Mouse (Mus musculus) left cerebral cortex, adult 8-10 months (tissue): ENCODE measurements around the gene Btbd16. TPM values are rescaled to one million over a fixed set of nuclear protein-coding genes. Genes with fewer than 3 reads are reported as not detected.
A peak's percentile ranks its signal among the peaks of the same experiment; 100 is the strongest.

Source experiments
- DNase-seq, 2 experiments: peaks; one replicate each; pipeline ENCODE4 v3.0.0; 2022; ENCODE audit warnings: low spot score in 2 of 2
- total RNA-seq, 4 experiments: library from RNA; stranded (reverse); gene quantifications; 2 replicates each; pipeline ENCODE4 v1.2.4; 2022

Gene Btbd16
- under 1 TPM in 3 of 4 experiments, not detected in 1; 0.16 to 0.49 (median 0.41) TPM for total RNA-seq

- no peak for DNase-seq
Measured at GRCm38 (mm10) chr7:130773914-130774630, at the start of gene Btbd16. TSS of gene Btbd16 (plus strand) at chr7:130774069.

- DNase-seq = no peak
Measured at GRCm38 (mm10) chr7:130726185-130726584, 47.7 kb upstream of the Btbd16 start.

GRCm38 (mm10) chr7:130726724-130727422 is 47.0 kb upstream of the Btbd16 start:
- no peak for DNase-seq

GRCm38 (mm10) chr7:130727560-130727959 is 46.3 kb upstream of the Btbd16 start:
- no peak for DNase-seq

- no peak for DNase-seq
Measured at GRCm38 (mm10) chr7:130731792-130732191, 42.1 kb upstream of the Btbd16 start.

GRCm38 (mm10) chr7:130732908-130733307 is 41.0 kb upstream of the Btbd16 start:
- no peak for DNase-seq

- no peak for DNase-seq
Measured at GRCm38 (mm10) chr7:130733423-130733822, 40.4 kb upstream of the Btbd16 start.

GRCm38 (mm10) chr7:130734195-130734787 is 39.6 kb upstream of the Btbd16 start:
- DNase-seq = no peak

GRCm38 (mm10) chr7:130741099-130741498 is 32.8 kb upstream of the Btbd16 start:
- DNase-seq = no peak

- DNase-seq = no peak
Measured at GRCm38 (mm10) chr7:130743239-130744025, 30.4 kb upstream of the Btbd16 start.

- no peak for DNase-seq
Measured at GRCm38 (mm10) chr7:130749165-130749564, 24.7 kb upstream of the Btbd16 start.

GRCm38 (mm10) chr7:130750752-130751490 is 22.9 kb upstream of the Btbd16 start:
- DNase-seq = no peak

- DNase-seq = no peak
Measured at GRCm38 (mm10) chr7:130751678-130752077, 22.2 kb upstream of the Btbd16 start.

- DNase-seq = no peak
Measured at GRCm38 (mm10) chr7:130754790-130755189, 19.1 kb upstream of the Btbd16 start.

GRCm38 (mm10) chr7:130756343-130756835 is 17.5 kb upstream of the Btbd16 start:
- no peak for DNase-seq

GRCm38 (mm10) chr7:130757326-130757865 is 16.5 kb upstream of the Btbd16 start:
- no peak for DNase-seq

- peak in 1 of 2 experiments; percentile 40 for DNase-seq
Measured at GRCm38 (mm10) chr7:130762071-130762897, 11.6 kb upstream of the Btbd16 start.

GRCm38 (mm10) chr7:130764160-130764559 is 9.7 kb upstream of the Btbd16 start:
- DNase-seq = no peak

GRCm38 (mm10) chr7:130766411-130767170 is 7.3 kb upstream of the Btbd16 start:
- DNase-seq = no peak
